Mouse (Mus musculus): ENCODE results near the gene Prdm10.

GRCm38 (mm10) chr9:31279306-31279705 is 1.0 kb upstream of the Prdm10 start:
- TF ChIP-seq POLR2A (IDR thresholded peaks at IDR 0.05; ENCODE audit: control insufficient read depth, low read depth, low read length) (no peak), CTCF (IDR thresholded peaks at IDR 0.05; ENCODE audit: control insufficient read depth, insufficient read depth, insufficient replicate concordance, low read depth, low read length) (no peak)
